Mouse (Mus musculus) kidney, adult 2 months (tissue): ENCODE data around the gene Aco1. TPM values are rescaled to one million over a fixed set of nuclear protein-coding genes. Genes with fewer than 3 reads are reported as not detected.
A peak's percentile ranks its signal among the peaks of the same experiment; 100 is the strongest.

Experiments
- DNase-seq: peaks from one replicate; pipeline ENCODE4 v3.0.0; 2021
- H3K27ac ChIP-seq: fragments of 200-500 bp; 2 replicates; pipeline ENCODE4 v1.5.1; 2012; ENCODE audit warnings: low read depth, low read length, control low read depth, inconsistent platforms; ENCODE audit not compliant: insufficient read depth
- H3K27me3 ChIP-seq: fragments of 200-500 bp; replicated peaks from 2 replicates; pipeline ENCODE4 v1.6.1; 2012; ENCODE audit warnings: mild to moderate bottlenecking, moderate library complexity, low read length, inconsistent platforms; ENCODE audit not compliant: control insufficient read depth, insufficient read depth
- H3K36me3 ChIP-seq: fragments of 200-500 bp; 2 replicates; pipeline ENCODE4 v1.6.1; 2012; ENCODE audit warnings: mild to moderate bottlenecking, moderate library complexity, low read length, inconsistent platforms; ENCODE audit not compliant: control insufficient read depth, insufficient read depth
- H3K4me1 ChIP-seq: fragments of 200-500 bp; 2 replicates; pipeline ENCODE4 v1.6.1; 2011; ENCODE audit warnings: low read length; ENCODE audit not compliant: control insufficient read depth, insufficient read depth
- H3K4me3 ChIP-seq: fragments of 200-500 bp; 2 replicates; pipeline ENCODE4 v1.5.1; 2011; ENCODE audit warnings: mild to moderate bottlenecking, low read depth, low read length, control low read depth; ENCODE audit not compliant: insufficient read depth
- CTCF ChIP-seq: fragments of 200-500 bp; conservative IDR thresholded peaks from 2 replicates; pipeline ENCODE4 v1.5.1; 2011; ENCODE audit warnings: low read depth, mild to moderate bottlenecking, control low read depth, low read length, moderate library complexity, mixed read lengths; ENCODE audit not compliant: insufficient read depth, insufficient read length
- POLR2A ChIP-seq: fragments of 200-500 bp; IDR thresholded peaks from one replicate; pipeline ENCODE4 v1.6.1; 2011; ENCODE audit warnings: low read depth, low read length, control low read depth
- WGBS: fragments of 180-500 bp; shearing (Covaris S2); methylation state at CpG from one replicate; pipeline ENCODE4 v1.1.7; 2018; 5-methylcytosine and 5-hydroxymethylcytosine counted together
- polyA plus RNA-seq: library from polyadenylated mRNA; depleted of rRNA; stranded (reverse); fragments of >200 nt; gene quantifications from 2 replicates; pipeline ENCODE4 v1.2.3, GENCODE M21; 2012; rRNA removed

Gene Aco1
- polyA plus RNA-seq, 1 experiment: 179 TPM

GRCm38 (mm10) chr4:40240272-40240744 is 97.4 kb downstream of the Aco1 start:
- no peaks in the 10 kb centered on the region for H3K36me3 ChIP-seq
- TF ChIP-seq CTCF (no peak), POLR2A (no peak)
- peak overlapping the region; percentile 100; the same call in 1 of the 2 replicates for H3K4me3 ChIP-seq
- peaks cover 5% of the 10 kb centered on the region for H3K4me1 ChIP-seq
- WGBS: 53% methylated on average over 5 of the region's 5 CpGs
- no peaks in the 10 kb centered on the region for H3K27me3 ChIP-seq
- DNase-seq: no peak
- H3K27ac ChIP-seq: peak overlapping the region; percentile 30; the same call in 1 of the 2 replicates

- no peaks in the 10 kb centered on the region for H3K36me3 ChIP-seq
- H3K27ac ChIP-seq: no peak overlapping the region
- H3K27me3 ChIP-seq: no peaks in the 10 kb centered on the region
- H3K4me3 ChIP-seq: no peak overlapping the region
- H3K4me1 ChIP-seq: peaks cover 5% of the 10 kb centered on the region
- no peak for TF ChIP-seq CTCF
- no peak for TF ChIP-seq POLR2A
- WGBS: 59% methylated on average over 6 of the region's 6 CpGs
- no peak for DNase-seq
Observed at GRCm38 (mm10) chr4:40241928-40242327, 99.0 kb downstream of the Aco1 start.

GRCm38 (mm10) chr4:40243006-40243405 is 100.1 kb downstream of the Aco1 start:
- Histone ChIP-seq H3K4me3 (no peak overlapping the region), H3K4me1 (peaks cover 5% of the 10 kb centered on the region), H3K27ac (no peak overlapping the region), H3K36me3 (no peaks in the 10 kb centered on the region), H3K27me3 (no peaks in the 10 kb centered on the region)
- no peak for DNase-seq
- WGBS: 88% methylated on average over 4 of the region's 4 CpGs
- TF ChIP-seq CTCF (no peak), POLR2A (no peak)

- Histone ChIP-seq H3K27ac (no peak overlapping the region), H3K36me3 (no peaks in the 10 kb centered on the region), H3K4me1 (peaks cover 5% of the 10 kb centered on the region), H3K27me3 (no peaks in the 10 kb centered on the region), H3K4me3 (no peak overlapping the region)
- DNase-seq: no peak
- TF ChIP-seq POLR2A (no peak), CTCF (no peak)
- WGBS: 83% methylated on average over 8 of the region's 8 CpGs
Observed at GRCm38 (mm10) chr4:40244035-40244434, 101.2 kb downstream of the Aco1 start.

Other genes with a start within 250 kb of the Aco1 start
- 14.5 and 19.4 TPM in 2 replicates for gene Ddx58, start 96.7 kb downstream of the Aco1 start, polyA plus RNA-seq
- gene Smim27, start 126.5 kb downstream of the Aco1 start, polyA plus RNA-seq: 22.8 and 27.6 TPM in 2 replicates
- 3.8 and 5.4 TPM in 2 replicates for gene Topors, start 126.8 kb downstream of the Aco1 start, polyA plus RNA-seq
- 227 and 287 TPM in 2 replicates for gene Ndufb6, start 136.3 kb downstream of the Aco1 start, polyA plus RNA-seq